Mouse (Mus musculus) thymus, postnatal 25 days (tissue): ENCODE results near the gene Mmp28.

Source experiments
- DNase-seq: peaks from one replicate; pipeline ENCODE4 v3.0.0; 2022

Mmp28 gene

GRCm38 (mm10) chr11:83462711-83463244, at the start of gene Mmp28:
Gene Mmp28 (minus strand): TSS chr11:83463071.
- no peak for DNase-seq

DNA sequence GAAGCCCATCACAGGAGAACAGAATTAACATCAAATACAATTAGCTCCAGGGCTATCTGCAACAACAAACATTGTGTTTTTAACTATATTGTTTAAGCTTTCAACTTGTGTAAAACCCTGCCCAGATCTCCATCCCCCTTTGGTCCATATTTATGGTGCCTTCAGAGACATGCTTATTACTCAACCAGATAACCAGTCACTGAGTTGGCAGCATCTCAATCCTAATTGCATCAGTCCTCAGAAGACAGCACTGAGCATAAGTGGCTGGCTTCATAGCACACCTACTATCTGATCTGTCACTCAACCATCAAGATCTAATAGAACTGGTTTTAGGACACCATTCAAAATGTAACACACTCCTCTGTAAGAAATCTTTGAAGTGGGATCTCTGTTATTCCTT, 46.6 kb upstream of the Mmp28 start:
- DNase-seq = no peak

DNA sequence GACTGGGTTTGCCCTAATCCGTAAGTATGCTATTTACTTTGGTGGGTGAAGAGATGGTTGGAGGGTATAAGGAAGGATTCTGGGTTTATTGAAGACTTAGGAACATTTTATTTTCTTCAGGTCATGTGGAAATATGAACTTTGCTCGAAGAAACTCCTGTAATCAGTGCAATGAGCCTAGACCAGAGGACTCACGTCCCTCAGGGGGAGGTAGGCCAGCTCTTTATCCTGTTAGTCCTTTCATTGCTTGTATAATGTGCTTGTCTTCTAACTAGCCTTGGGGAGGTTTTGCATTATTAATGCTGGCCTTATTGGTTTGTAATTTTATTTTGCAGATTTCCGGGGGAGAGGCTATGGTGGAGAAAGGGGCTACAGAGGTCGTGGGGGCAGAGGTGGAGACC, 41.4 kb upstream of the Mmp28 start:
- no peak for DNase-seq

- no peak for DNase-seq
Measured at GRCm38 (mm10) chr11:83495571-83495970, 32.7 kb upstream of the Mmp28 start.

GRCm38 (mm10) chr11:83491488-83491887, 28.6 kb upstream of the Mmp28 start:
- no peak for DNase-seq

- DNase-seq = peak; percentile 36
Measured at GRCm38 (mm10) chr11:83473235-83474016, 10.6 kb upstream of the Mmp28 start.

GRCm38 (mm10) chr11:83472324-83473234, 9.7 kb upstream of the Mmp28 start, which contains the start of gene Taf15:
Gene Taf15 (plus strand): TSS chr11:83473086.
- peak; percentile 99 for DNase-seq

DNA sequence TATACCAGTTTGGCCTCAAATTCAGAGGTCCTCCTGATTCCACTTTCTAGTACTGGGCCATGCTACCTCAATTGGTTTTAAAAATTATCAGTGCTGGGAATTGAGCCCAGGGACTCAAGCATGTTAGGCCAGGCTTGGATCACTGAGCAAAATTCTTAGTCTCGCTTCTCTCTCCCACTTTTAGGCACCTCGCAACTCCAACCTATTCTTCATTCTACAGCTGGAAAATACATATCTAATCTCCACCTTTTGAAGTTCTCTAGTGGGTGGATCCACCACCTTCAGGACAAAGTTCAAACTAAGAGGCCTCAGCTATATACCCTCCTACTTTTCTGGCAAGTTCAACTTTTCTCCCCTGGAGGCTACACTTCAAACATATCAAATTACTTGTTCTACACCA, 8.9 kb upstream of the Mmp28 start:
- DNase-seq = no peak

GRCm38 (mm10) chr11:83468765-83469164, 5.9 kb upstream of the Mmp28 start:
- DNase-seq = no peak

DNA sequence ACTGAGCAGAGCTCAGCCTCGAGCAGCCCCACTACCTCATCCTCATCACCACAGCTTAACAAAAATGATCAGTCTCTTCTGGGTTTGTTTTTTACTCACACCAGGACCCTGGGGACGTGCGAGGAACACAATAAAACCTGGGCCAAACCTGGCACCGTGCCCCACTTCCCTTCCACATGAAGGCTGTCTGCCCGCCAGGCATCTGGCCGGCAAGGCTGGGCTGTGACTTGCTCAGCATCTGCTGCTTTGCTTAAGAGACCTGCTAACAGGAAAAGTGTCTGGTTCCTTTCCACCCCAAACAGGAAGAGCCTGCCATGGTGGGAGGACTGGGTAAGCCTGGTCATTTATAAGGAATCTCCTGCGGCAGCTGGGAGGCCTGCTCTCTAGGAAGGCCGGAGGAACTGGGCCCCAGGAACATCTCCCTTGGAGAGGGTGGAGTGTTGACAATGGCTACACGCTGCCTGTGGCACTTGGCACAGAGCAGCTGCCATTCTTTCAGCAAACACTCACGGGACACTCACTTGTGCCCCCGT, 4.3 kb upstream of the Mmp28 start:
- DNase-seq = no peak

- DNase-seq = no peak
Measured at GRCm38 (mm10) chr11:83465976-83466375, 3.1 kb upstream of the Mmp28 start.

DNA sequence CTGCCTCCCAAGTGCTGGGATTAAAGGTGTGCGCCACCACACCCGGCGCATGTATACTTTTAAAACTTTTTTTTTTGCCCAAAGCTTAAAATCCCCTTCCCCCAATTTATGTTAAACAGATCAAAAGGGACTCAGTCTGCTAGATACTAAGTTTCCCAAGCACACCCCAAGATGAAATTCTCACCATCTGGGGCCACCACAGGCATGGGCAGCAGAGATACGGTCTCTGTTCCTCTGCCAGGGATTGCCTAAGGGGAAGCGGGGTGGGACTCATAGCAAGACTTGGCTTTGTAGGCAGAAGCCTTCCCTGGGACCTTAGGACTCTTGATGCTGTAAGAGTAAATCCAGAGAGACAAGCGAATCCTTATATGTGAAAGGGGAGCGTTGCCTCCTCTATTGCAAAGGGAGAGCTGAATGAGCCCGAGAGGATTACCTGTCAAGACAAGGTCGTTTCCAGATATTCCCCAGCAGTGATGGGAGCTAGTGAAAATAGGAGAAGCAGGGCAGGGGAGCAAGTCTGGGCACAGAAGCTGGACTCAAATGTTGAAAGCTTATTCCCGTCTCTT, 1.3 kb downstream of the Mmp28 start:
- DNase-seq = no peak

DNA sequence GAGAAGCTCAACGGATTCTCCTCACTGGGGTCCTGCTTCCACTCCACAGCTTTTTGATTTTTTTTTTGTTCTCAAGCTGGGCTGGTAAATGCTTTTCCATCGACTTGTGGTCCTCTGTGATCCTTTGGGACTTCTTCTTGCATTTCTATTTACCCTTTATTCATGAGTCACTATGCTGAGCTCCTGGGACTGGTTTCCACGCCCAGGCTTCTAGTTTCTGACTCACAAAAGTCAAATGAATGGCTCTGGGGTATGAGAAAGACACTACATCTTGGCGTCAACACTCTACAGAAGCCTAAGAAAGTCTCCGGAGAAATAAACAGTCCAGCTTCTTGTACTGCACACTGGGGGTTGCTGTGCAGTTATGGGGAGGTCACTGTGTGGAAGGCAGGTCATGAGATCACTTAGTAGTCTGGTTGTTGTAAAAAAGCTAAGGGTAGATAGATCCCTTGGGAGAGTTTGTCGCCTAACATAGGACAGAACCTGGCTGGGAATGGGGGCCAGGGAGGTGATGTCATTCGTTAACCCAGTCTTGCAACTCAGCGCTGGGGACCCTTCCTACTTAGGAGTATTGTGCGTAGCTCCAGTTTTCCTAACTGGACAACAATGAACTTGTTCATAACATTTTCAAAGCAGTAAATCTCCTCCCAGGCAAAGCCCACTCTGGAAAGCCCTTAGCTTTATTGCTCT, 4.8 kb downstream of the Mmp28 start:
- DNase-seq = no peak

GRCm38 (mm10) chr11:83457257-83457656, 5.6 kb downstream of the Mmp28 start:
- DNase-seq = no peak

- no peak for DNase-seq
Measured at GRCm38 (mm10) chr11:83455608-83456007, 7.3 kb downstream of the Mmp28 start.

DNA sequence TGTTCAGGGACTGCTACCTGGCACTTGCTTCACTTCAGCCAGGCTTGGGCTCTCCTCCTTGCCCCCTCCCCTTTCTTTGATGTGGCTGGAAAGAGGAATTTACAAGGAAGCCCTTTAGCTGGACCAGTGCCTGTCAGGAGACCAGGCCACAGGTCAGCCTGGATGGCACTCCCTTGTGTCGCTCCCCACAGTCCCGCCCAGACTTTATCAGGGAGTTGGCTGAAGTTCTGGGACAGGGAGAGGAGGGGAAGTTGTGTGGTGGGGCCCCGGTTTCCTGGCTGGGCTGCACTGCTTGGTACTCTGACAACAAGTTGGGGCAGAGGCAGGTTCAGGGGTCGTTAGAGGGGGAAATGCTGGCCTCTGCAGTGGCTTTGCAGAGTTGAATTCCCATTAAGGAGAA, 8.3 kb downstream of the Mmp28 start:
- DNase-seq = no peak

- DNase-seq = no peak
Measured at GRCm38 (mm10) chr11:83451281-83451680, 11.6 kb downstream of the Mmp28 start.

- no peak for DNase-seq
Measured at GRCm38 (mm10) chr11:83450550-83450949, 12.3 kb downstream of the Mmp28 start.

DNA sequence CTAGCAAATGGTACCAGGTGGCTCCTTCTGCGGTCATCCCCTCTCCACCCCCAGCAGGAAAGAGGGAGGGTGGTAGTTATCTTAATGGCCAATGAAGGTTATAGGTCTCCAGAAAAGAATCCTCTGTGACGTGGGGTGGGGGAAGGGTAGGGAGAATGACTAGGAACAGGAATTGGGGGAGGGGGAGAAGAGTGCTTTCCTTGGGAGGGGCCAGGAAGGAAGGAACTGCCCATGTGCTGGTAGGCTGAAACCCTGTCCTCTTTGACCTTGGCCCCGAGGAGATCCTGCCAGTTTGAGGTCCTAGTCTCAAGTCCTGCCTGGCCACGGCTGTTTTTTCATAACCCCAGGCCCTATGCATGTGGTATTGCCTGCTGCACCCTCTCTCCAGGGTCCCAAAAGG, 13.6 kb downstream of the Mmp28 start:
- DNase-seq = no peak

DNA sequence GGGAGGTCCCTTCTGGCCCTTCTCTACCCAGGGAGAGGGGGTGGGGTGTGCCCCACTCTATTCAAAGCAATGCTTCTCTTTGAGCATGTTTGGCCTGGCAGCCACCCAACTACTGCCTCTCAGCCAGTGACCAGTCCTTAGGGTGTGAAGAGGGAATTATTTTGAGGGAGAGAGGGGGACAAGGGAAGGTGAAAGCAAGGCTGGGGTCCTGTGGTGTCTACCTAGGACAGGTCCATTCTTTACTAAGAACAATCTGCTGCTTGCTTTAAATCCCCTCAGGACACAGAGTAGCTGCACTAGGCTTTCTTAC, 14.0 kb downstream of the Mmp28 start:
- no peak for DNase-seq

DNA sequence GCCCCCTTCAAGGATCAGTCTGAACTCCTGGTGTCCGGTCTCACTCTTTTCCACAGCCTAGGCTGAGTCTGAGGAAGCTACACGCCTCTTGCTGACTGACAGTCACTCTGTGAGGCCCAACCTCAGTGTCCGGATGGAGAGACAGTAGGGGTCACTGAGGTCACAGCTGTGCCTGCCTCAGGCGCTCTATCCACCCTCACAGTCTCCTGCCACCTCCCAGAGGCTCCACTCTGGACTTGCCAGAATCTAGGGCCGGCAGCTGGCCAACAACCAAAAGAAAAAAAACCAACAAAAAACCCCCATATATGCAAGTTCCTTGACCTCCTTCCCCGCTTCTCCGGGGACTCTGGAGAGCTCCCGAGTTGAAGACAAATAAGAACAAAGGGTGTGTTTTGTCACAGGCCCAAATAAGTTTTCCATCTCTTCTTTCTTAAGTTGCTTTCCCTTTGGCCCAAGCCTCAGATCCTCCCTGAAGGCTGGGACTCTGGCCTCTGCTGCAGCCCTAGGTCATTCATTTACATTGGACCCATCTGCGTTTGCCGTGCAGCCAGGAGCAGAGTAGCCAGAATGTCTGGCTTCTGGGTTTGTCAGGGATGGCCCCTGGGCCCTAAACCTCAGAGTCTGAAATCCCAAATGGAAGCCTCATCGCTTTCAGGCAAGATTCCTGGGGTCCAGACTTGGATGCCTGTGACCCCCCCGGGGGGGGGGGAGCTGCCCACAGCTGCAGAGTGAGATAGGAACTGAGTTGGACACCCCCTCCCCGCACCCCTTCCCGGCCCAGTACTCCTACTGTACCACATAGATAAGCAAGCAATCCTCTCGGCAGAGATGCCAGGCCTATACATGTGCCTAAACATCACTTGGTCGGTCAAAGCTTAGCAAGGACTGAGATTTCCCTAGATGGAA, 14.6 kb downstream of the Mmp28 start:
- DNase-seq = no peak

- DNase-seq = no peak
Measured at GRCm38 (mm10) chr11:83447612-83448011, 15.3 kb downstream of the Mmp28 start.
